Mouse (Mus musculus) lung, postnatal 0 days (tissue): ENCODE results near the gene Fam189a2.

ENCODE experiments used
- CTCF ChIP-seq: IDR thresholded peaks from 2 replicates; pipeline ENCODE4 v1.5.1; 2016; ENCODE audit warnings: antibody characterized with exemption, mild to moderate bottlenecking
- EP300 ChIP-seq: IDR thresholded peaks from 2 replicates; pipeline ENCODE4 v1.6.1; 2016; ENCODE audit warnings: antibody characterized with exemption, mild to moderate bottlenecking, control low read depth

DNA sequence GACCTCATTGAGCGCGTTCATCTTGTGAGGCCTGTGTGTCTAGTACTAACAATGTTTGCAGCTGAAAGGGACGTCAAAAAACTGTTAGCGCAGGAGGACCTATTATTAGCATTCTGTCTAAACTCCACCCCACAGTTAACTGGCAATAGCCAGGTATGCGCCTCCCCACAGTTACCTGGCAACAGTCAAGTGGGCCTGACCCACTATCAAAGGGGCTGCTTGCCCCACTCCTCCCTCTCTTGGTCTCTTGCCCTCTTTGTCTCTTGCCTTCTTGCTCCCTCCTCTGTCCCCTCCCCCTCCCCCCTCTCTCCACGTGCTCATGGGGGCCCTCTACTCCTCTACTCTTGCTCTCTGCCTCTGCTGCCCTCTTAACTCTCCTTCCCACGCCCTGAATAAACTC lies 73.3 kb downstream of the Fam189a2 start:
- no peak for TF ChIP-seq CTCF
- TF ChIP-seq EP300 = no peak
